Mouse (Mus musculus): ENCODE data around the gene Dusp13. TPM values are rescaled to one million over a fixed set of nuclear protein-coding genes. Genes with fewer than 3 reads are reported as not detected.
A peak's percentile ranks its signal among the peaks of the same experiment; 100 is the strongest.

Gene Dusp13
- polyA plus RNA-seq, 1 experiment from 2014 or later, result not detected

DNA sequence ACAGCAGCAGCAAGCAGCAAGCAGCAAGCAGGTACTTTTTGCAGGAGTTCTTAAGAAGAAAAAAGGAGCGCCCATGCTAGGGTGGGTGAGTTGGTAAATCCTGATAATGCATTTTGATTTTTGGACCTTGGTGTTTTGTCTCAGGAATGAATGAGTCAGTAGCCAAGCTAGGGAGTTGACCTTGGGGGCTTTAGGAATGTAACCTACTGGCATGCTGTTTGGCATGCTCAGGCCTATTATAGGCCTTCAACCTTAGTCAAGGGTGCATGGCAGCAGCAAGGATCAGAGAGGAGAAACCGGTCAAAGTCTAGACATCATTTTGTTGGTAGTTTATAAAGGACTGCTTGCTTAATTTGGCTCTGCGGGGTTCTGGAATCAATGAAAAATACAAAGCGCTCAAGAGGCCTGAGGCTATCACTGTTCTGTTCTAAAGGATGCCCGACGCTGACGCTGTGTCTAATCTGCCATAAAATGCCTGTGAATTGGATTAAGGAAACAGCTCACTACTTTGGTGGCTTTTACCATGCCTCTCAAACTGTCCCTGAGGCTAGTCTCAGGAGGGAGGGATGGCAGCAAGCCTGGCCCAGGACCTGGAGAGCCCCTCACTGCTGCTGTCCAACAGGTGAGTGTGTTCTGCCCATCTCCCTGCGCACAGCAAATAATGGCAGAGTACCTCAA lies 28.8 kb downstream of the Dusp13 start:
- Histone ChIP-seq H3K4me1 (peaks cover 31% of the 10 kb centered on the region), H3K27me3 (replicated peaks) (no peaks in the 10 kb centered on the region), H3K27ac (replicated peaks) (no peak overlapping the region), H3K9ac (no peak overlapping the region), H3K4me2 (no peak overlapping the region), H3K4me3 (no peak overlapping the region), H3K9me3 (peaks cover 6% of the 10 kb centered on the region; the same call in 1 of the 2 replicates), H3K36me3 (no peaks in the 10 kb centered on the region)
- WGBS, result 79% methylated on average over 8 of the region's 8 CpGs
- no peak for ATAC-seq (ENCODE audit: extremely low read depth, insufficient number of reproducible peaks, low FRiP score, low TSS enrichment)

DNA sequence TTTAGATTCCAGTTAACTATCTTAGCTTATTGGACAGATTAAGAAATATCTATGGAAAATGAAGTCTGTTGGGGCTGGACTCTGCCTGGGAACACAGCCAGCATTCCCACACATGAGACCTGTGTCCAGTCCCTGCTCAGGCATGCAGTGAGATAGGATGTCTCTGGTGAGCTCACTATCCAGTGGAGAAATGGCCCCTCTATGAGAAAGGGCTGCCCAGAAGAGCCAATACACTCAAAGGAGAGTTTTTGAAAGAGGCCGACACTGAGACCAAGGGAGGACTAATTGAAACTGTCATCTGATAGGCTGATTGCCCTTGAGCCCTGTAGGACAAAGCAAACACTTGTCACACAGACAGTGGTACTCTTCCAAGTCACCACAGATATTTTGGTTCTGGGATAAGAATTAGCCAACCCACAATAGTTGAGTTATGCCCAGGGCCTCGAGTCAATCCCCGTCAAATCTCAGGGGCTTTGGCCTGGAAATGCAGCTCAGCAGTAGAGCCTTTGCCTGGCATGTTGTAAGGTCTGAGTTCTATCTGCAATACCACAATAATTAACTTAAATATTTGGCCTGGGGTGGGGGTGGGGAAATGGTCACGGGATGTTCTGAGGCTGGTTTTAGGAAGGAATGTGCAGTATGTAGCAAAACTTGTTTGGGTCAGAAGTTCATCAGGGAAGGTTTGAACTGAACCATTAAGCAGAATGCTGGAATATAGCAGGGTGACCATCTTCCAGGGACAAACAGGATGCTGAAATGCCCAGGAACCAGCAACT lies 30.4 kb downstream of the Dusp13 start:
- 45% methylated on average over 4 of the region's 4 CpGs for WGBS
- Histone ChIP-seq H3K27ac (replicated peaks) (peak overlapping the region; percentile 69), H3K27me3 (replicated peaks) (no peaks in the 10 kb centered on the region), H3K36me3 (no peaks in the 10 kb centered on the region), H3K9ac (no peak overlapping the region), H3K4me2 (peak overlapping the region; percentile 48; the same call in 1 of the 2 replicates), H3K9me3 (peaks cover 6% of the 10 kb centered on the region; the same call in 1 of the 2 replicates), H3K4me1 (peaks cover 29% of the 10 kb centered on the region), H3K4me3 (no peak overlapping the region)
- ATAC-seq (ENCODE audit: extremely low read depth, insufficient number of reproducible peaks, low FRiP score, low TSS enrichment), result no peak

DNA sequence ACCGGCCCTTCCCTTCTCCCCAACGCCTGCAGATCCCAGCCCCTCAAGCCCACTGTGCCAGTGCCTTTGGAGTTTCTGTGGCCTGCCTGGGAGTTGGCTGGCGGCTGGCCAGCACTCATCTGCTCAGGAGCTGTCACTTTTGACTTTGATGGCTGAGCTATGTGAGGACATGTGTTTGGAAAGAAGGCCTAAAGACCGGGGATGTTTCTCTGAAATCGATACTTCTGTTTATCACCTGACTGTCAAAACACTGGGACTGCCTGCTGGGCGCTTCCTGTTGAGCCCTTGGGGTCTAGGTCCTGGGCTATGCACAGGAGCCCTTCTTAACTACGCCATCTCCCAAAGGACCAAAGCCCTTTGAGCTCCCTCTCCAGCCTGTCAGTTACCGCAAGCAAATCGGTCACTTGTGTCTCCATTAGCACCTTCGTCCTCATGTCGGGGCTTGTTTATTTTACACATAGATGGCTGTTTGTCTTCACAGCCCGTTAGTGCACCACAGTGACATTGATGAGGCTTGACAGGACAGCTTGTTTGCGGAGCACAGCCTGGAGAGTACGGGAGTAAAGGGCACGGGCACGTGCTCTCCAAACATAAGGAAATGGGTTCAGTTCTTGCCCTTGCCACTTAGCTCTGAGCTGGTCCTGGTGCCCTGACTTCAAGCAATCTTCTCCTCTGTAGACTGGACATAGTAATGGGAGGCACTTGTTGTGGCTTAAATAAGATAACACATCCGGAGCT lies 31.2 kb downstream of the Dusp13 start:
- no peak overlapping the region for H3K4me3 ChIP-seq
- H3K4me2 ChIP-seq, result peak overlapping the region; percentile 48
- peaks cover 22% of the 10 kb centered on the region for H3K4me1 ChIP-seq
- peaks cover 6% of the 10 kb centered on the region; the same call in 1 of the 2 replicates for H3K9me3 ChIP-seq
- H3K27me3 ChIP-seq (replicated peaks), result no peaks in the 10 kb centered on the region
- peak overlapping the region; percentile 69 for H3K27ac ChIP-seq (replicated peaks)
- H3K9ac ChIP-seq, result peak overlapping the region; percentile 45; the same call in 1 of the 2 replicates
- no peaks in the 10 kb centered on the region for H3K36me3 ChIP-seq
- no peak for ATAC-seq (ENCODE audit: extremely low read depth, insufficient number of reproducible peaks, low FRiP score, low TSS enrichment)
- WGBS, result 12% methylated on average over 17 of the region's 17 CpGs

DNA sequence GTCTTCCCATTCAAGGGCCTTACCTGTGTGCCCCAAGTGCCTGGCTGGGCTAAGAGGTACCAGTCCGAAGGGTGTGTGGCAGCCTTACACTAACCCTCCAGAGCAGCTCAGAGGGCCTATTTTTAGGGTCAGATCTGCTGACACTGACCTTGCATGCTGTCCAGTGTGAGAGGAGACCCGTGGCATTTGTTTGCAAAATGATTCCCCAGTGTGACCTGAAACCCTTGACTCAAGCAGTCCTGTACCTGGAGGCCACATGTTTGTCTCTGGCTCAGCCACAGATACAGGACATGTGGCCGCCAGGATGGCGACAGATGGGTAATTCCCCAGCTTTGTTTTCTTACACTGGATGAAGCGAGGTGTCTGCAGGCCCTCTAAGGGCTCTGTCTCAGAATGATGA lies 36.5 kb downstream of the Dusp13 start, which contains the start of gene Dupd1:
Gene Dupd1, minus strand, starts transcription at position 91 of the 400 bp plus-strand sequence.
- Histone ChIP-seq H3K4me2 (no peak within 1 kb of the TSS), H3K9me3 (no peaks in the 10 kb centered on the region), H3K4me3 (no peak within 1 kb of the TSS), H3K27me3 (replicated peaks) (peaks cover 5% of the 10 kb centered on the region; the same call in 1 of the 2 replicates), H3K9ac (no peak within 1 kb of the TSS), H3K36me3 (no peaks in the 10 kb centered on the region), H3K4me1 (peaks cover 16% of the 10 kb centered on the region), H3K27ac (replicated peaks) (no peak within 1 kb of the TSS)
- no peak for ATAC-seq (ENCODE audit: extremely low read depth, insufficient number of reproducible peaks, low FRiP score, low TSS enrichment)
- 53% methylated on average over 5 of the region's 5 CpGs for WGBS

DNA sequence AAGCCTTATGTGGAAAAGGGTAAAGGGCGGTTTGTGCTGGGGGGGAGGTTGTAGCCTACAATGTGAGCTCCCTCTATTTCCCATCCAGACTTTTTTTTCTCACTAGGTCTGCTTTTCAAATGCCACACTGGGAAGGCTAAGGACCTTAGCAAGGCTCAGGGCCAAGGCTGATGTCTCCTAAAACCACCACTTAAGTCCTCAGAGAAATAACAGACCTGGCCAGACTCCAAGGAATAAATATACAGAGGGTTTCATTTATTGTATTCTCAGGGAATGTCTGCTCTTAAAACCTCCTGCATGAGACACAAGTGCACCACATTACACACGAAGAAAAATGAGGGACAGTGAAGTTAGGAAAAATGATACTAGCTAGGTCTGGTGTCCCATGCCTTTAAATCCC lies 39.8 kb downstream of the Dusp13 start:
- 78% methylated on average over 2 of the region's 2 CpGs for WGBS
- no peak overlapping the region for H3K4me2 ChIP-seq
- H3K36me3 ChIP-seq, result no peaks in the 10 kb centered on the region
- no peak for ATAC-seq (ENCODE audit: extremely low read depth, insufficient number of reproducible peaks, low FRiP score, low TSS enrichment)
- H3K4me3 ChIP-seq, result no peak overlapping the region
- H3K27me3 ChIP-seq (replicated peaks), result peaks cover 5% of the 10 kb centered on the region; the same call in 1 of the 2 replicates
- no peak overlapping the region for H3K9ac ChIP-seq
- H3K4me1 ChIP-seq, result peaks cover 32% of the 10 kb centered on the region
- no peaks in the 10 kb centered on the region for H3K9me3 ChIP-seq
- no peak overlapping the region for H3K27ac ChIP-seq (replicated peaks)

DNA sequence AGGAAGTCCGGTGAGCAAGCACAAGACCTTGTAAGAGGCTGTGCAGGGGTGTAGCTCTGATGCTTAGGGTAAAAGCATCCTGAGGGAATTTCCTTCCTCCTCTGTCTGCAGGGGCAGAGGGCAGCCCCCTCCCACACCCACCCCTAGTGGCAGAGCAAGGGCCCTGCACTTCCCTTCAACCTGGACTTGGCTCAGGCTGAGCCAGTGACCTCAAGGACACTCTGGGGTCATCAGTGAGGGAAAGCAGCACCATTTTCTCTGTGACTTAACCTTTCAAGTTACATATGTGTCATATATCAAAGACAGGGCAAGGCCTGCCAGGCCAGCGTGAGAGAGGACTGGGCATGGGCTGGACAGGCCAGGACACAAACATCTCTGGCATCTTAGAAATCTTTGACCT lies 41.4 kb downstream of the Dusp13 start:
- 48% methylated on average over 2 of the region's 2 CpGs for WGBS
- Histone ChIP-seq H3K9ac (no peak overlapping the region), H3K4me3 (no peak overlapping the region), H3K9me3 (no peaks in the 10 kb centered on the region), H3K27ac (replicated peaks) (peak overlapping the region; percentile 24; the same call in 1 of the 2 replicates), H3K27me3 (replicated peaks) (peaks cover 5% of the 10 kb centered on the region; the same call in 1 of the 2 replicates), H3K4me1 (peaks cover 36% of the 10 kb centered on the region), H3K36me3 (no peaks in the 10 kb centered on the region), H3K4me2 (no peak overlapping the region)
- no peak for ATAC-seq (ENCODE audit: extremely low read depth, insufficient number of reproducible peaks, low FRiP score, low TSS enrichment)

DNA sequence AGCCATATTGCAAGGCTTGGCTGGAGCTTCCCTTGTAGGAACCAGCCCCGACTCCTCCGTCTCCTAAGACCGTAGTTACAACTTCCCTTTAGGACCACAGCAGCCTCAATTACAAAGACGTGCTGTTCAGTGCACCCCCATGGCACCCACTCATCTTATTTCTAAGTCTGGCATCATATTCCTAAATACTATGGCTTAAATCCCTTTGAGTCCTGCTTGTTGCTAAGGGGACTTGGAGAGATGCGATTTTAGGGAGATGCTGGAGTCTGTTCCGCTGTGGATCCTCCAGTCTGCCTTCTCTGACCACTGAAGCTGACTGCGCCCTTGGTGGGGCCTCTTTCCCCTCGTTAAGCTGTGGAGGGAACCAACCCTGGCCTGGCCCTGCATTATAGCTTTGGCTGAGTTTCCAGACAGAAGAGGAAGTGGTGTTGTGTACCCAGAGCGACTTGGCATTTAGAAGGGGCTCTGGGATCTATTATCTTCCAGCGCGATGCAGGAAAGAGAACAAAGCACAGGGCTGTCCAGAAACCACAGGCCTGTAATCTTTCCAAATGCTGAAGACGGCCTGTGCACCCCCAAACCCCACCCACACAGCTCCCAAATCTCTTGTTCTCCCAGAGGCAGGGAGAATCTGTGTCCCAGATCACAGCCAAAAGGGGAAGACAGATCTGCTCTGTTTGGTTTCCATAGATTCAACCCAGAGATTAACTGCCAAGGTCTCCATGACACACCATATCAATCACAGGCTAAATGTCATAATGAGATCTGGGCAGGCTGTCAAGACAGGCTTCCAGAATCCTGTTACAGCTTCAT lies 44.0 kb downstream of the Dusp13 start:
- peak overlapping the region; percentile 72 for H3K27ac ChIP-seq (replicated peaks)
- ATAC-seq (ENCODE audit: extremely low read depth, insufficient number of reproducible peaks, low FRiP score, low TSS enrichment), result peak; percentile 32; the same call in 1 of the 2 replicates
- no peaks in the 10 kb centered on the region for H3K27me3 ChIP-seq (replicated peaks)
- H3K9me3 ChIP-seq, result no peaks in the 10 kb centered on the region
- H3K4me1 ChIP-seq, result peaks cover 56% of the 10 kb centered on the region
- H3K4me2 ChIP-seq, result no peak overlapping the region
- no peak overlapping the region for H3K4me3 ChIP-seq
- 44% methylated on average over 12 of the region's 12 CpGs for WGBS
- no peak overlapping the region for H3K9ac ChIP-seq
- H3K36me3 ChIP-seq, result no peaks in the 10 kb centered on the region

DNA sequence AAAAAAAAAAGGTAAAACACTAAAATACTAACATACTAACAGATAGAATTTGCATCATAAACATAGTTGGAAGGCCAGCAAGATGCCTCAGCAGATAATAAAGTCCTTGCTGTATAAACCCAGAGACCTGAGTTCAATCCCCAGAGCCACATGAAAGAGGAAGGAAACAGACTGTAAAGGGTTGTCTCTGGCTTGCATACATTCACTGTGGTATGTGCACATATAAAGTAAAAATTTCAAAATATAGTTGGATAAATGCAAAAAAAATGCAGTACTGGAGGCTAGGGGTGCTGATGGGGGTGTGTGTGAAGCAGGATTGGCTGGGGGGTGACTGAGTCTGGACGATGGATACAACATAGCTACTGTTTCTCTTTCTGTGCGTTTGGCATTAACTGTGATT lies 45.5 kb downstream of the Dusp13 start:
- no peak for ATAC-seq (ENCODE audit: extremely low read depth, insufficient number of reproducible peaks, low FRiP score, low TSS enrichment)
- Histone ChIP-seq H3K4me1 (peaks cover 50% of the 10 kb centered on the region), H3K9me3 (no peaks in the 10 kb centered on the region), H3K9ac (no peak overlapping the region), H3K27me3 (replicated peaks) (no peaks in the 10 kb centered on the region; the same call in 1 of the 2 replicates), H3K4me2 (no peak overlapping the region), H3K4me3 (no peak overlapping the region), H3K36me3 (no peaks in the 10 kb centered on the region), H3K27ac (replicated peaks) (no peak overlapping the region)
- WGBS, result 67% methylated on average over 2 of the region's 2 CpGs

DNA sequence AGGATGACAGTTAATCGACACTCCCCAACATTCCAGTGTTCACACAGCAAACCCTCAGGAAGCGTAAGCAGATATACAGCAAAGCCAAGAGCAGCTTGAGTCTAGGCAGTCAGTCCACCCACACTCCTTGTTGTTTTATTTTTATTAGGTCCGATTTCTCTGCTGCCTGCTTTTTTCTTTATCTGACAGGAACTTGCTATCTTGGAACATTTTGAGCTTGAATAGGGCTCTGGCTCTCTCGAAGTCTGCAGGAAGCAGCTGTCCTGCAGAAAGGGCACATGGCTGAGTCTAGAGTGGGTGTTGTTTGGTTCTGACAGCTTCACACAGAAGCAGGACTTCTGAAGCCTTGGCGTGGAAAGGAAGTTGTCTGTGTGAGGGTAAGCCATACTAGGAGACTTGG lies 47.7 kb downstream of the Dusp13 start:
- Histone ChIP-seq H3K4me1 (peaks cover 38% of the 10 kb centered on the region), H3K27me3 (replicated peaks) (no peaks in the 10 kb centered on the region; the same call in 1 of the 2 replicates), H3K4me3 (no peak overlapping the region), H3K36me3 (no peaks in the 10 kb centered on the region), H3K9ac (no peak overlapping the region), H3K4me2 (peak overlapping the region; percentile 28; the same call in 1 of the 2 replicates), H3K9me3 (no peaks in the 10 kb centered on the region), H3K27ac (replicated peaks) (peak overlapping the region; percentile 51)
- WGBS, result 17% methylated on average over 5 of the region's 5 CpGs
- no peak for ATAC-seq (ENCODE audit: extremely low read depth, insufficient number of reproducible peaks, low FRiP score, low TSS enrichment)

DNA sequence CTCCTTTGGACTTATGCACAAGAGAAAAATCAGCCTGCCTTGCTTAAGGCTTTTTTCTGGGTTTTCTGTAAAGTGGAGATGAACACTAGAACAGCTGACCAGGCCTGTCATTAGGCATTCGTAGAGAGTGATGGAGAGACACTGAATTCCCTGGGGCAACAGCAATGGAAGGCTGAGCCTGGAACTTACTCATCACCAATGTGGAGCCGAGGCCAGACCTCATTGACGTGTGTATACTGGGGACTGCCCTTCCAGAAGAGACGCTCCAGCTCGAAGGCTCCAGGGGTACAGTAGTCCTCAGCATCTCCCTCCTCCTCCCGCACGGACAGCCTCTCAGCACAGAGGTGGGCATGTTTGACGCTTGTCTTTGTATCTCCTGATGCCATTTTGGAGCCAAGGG lies 48.3 kb downstream of the Dusp13 start:
- Histone ChIP-seq H3K9me3 (no peaks in the 10 kb centered on the region), H3K36me3 (no peaks in the 10 kb centered on the region), H3K4me1 (peaks cover 38% of the 10 kb centered on the region), H3K27ac (replicated peaks) (peak overlapping the region; percentile 51), H3K4me2 (peak overlapping the region; percentile 28), H3K27me3 (replicated peaks) (no peaks in the 10 kb centered on the region; the same call in 1 of the 2 replicates), H3K4me3 (no peak overlapping the region), H3K9ac (no peak overlapping the region)
- WGBS, result 72% methylated on average over 8 of the region's 8 CpGs
- ATAC-seq (ENCODE audit: extremely low read depth, insufficient number of reproducible peaks, low FRiP score, low TSS enrichment), result no peak

Measured in heart, embryonic 13.5 days (tissue).